Mouse (Mus musculus): ENCODE results near the gene Ovol1. TPM values are rescaled to one million over a fixed set of nuclear protein-coding genes. Genes with fewer than 3 reads are reported as not detected.

Gene Ovol1
- polyA plus RNA-seq (2014; fragmentation: Illumina TruSeq; extraction: RNeasy Lipid Tissue Mini Kit (QIAGEN cat#74804); ENCODE audit: insufficient read depth, low read depth, low replicate concordance): 0.69 TPM

GRCm38 (mm10) chr19:5560457-5561041 is at the start of gene Ovol1:
Gene Ovol1 (minus strand): TSS chr19:5560646.

GRCm38 (mm10) chr19:5609547-5610404 is 49.3 kb upstream of the Ovol1 start, which contains the start of gene Kat5:
Gene Kat5 (minus strand): TSS chr19:5610237.

GRCm38 (mm10) chr19:5601752-5602541 is 41.5 kb upstream of the Ovol1 start, which contains the start of gene Rnaseh2c:
Gene Rnaseh2c (plus strand): TSS chr19:5601873.

GRCm38 (mm10) chr19:5567534-5568469 is 7.4 kb upstream of the Ovol1 start, which contains the start of gene Ap5b1:
Gene Ap5b1 (plus strand): TSS chr19:5568025.

GRCm38 (mm10) chr19:5510031-5511026 is 50.1 kb downstream of the Ovol1 start, which contains the start of gene Snx32:
Gene Snx32 (minus strand): TSS chr19:5510538.

GRCm38 (mm10) chr19:5503687-5504086 is 56.8 kb downstream of the Ovol1 start, which contains the start of gene 1700020D05Rik:
Gene 1700020D05Rik (minus strand): TSS chr19:5503787.

Other genes with a start within 250 kb of the Ovol1 start
- gene Catsper1, start 224.9 kb downstream of the Ovol1 start, polyA plus RNA-seq (2014; fragmentation: Illumina TruSeq; extraction: RNeasy Lipid Tissue Mini Kit (QIAGEN cat#74804); ENCODE audit: insufficient read depth, low read depth, low replicate concordance): not detected
- 2.3 TPM for gene Cst6, start 211.1 kb downstream of the Ovol1 start, polyA plus RNA-seq (2014; fragmentation: Illumina TruSeq; extraction: RNeasy Lipid Tissue Mini Kit (QIAGEN cat#74804); ENCODE audit: insufficient read depth, low read depth, low replicate concordance)
- gene Eif1ad, start 193.9 kb downstream of the Ovol1 start, polyA plus RNA-seq (2014; fragmentation: Illumina TruSeq; extraction: RNeasy Lipid Tissue Mini Kit (QIAGEN cat#74804); ENCODE audit: insufficient read depth, low read depth, low replicate concordance): 13.4 TPM
- gene Banf1, start 193.5 kb downstream of the Ovol1 start, polyA plus RNA-seq (2014; fragmentation: Illumina TruSeq; extraction: RNeasy Lipid Tissue Mini Kit (QIAGEN cat#74804); ENCODE audit: insufficient read depth, low read depth, low replicate concordance): 139 TPM
- gene Sart1, start 171.9 kb downstream of the Ovol1 start, polyA plus RNA-seq (2014; fragmentation: Illumina TruSeq; extraction: RNeasy Lipid Tissue Mini Kit (QIAGEN cat#74804); ENCODE audit: insufficient read depth, low read depth, low replicate concordance): 63.0 TPM
- gene Tsga10ip, start 158.1 kb downstream of the Ovol1 start, polyA plus RNA-seq (2014; fragmentation: Illumina TruSeq; extraction: RNeasy Lipid Tissue Mini Kit (QIAGEN cat#74804); ENCODE audit: insufficient read depth, low read depth, low replicate concordance): not detected
- 391 TPM for gene Drap1, start 135.7 kb downstream of the Ovol1 start, polyA plus RNA-seq (2014; fragmentation: Illumina TruSeq; extraction: RNeasy Lipid Tissue Mini Kit (QIAGEN cat#74804); ENCODE audit: insufficient read depth, low read depth, low replicate concordance)
- gene AI837181, start 135.5 kb downstream of the Ovol1 start, polyA plus RNA-seq (2014; fragmentation: Illumina TruSeq; extraction: RNeasy Lipid Tissue Mini Kit (QIAGEN cat#74804); ENCODE audit: insufficient read depth, low read depth, low replicate concordance): 34.1 TPM
- gene Fosl1, start 113.1 kb downstream of the Ovol1 start, polyA plus RNA-seq (2014; fragmentation: Illumina TruSeq; extraction: RNeasy Lipid Tissue Mini Kit (QIAGEN cat#74804); ENCODE audit: insufficient read depth, low read depth, low replicate concordance): 0.17 TPM
- 15.3 TPM for gene Ccdc85b, start 102.8 kb downstream of the Ovol1 start, polyA plus RNA-seq (2014; fragmentation: Illumina TruSeq; extraction: RNeasy Lipid Tissue Mini Kit (QIAGEN cat#74804); ENCODE audit: insufficient read depth, low read depth, low replicate concordance)
- gene Fibp, start 100.0 kb downstream of the Ovol1 start, polyA plus RNA-seq (2014; fragmentation: Illumina TruSeq; extraction: RNeasy Lipid Tissue Mini Kit (QIAGEN cat#74804); ENCODE audit: insufficient read depth, low read depth, low replicate concordance): 62.7 TPM
- gene Ctsw, start 92.1 kb downstream of the Ovol1 start, polyA plus RNA-seq (2014; fragmentation: Illumina TruSeq; extraction: RNeasy Lipid Tissue Mini Kit (QIAGEN cat#74804); ENCODE audit: insufficient read depth, low read depth, low replicate concordance): 9.0 TPM
- gene Efemp2, start 86.7 kb downstream of the Ovol1 start, polyA plus RNA-seq (2014; fragmentation: Illumina TruSeq; extraction: RNeasy Lipid Tissue Mini Kit (QIAGEN cat#74804); ENCODE audit: insufficient read depth, low read depth, low replicate concordance): 41.2 TPM
- gene Mus81, start 72.2 kb downstream of the Ovol1 start, polyA plus RNA-seq (2014; fragmentation: Illumina TruSeq; extraction: RNeasy Lipid Tissue Mini Kit (QIAGEN cat#74804); ENCODE audit: insufficient read depth, low read depth, low replicate concordance): 24.5 TPM
- 601 TPM for gene Cfl1, start 70.2 kb downstream of the Ovol1 start, polyA plus RNA-seq (2014; fragmentation: Illumina TruSeq; extraction: RNeasy Lipid Tissue Mini Kit (QIAGEN cat#74804); ENCODE audit: insufficient read depth, low read depth, low replicate concordance)
- not detected for gene 1700020D05Rik, start 56.9 kb downstream of the Ovol1 start, polyA plus RNA-seq (2014; fragmentation: Illumina TruSeq; extraction: RNeasy Lipid Tissue Mini Kit (QIAGEN cat#74804); ENCODE audit: insufficient read depth, low read depth, low replicate concordance)
- gene Snx32, start 50.1 kb downstream of the Ovol1 start, polyA plus RNA-seq (2014; fragmentation: Illumina TruSeq; extraction: RNeasy Lipid Tissue Mini Kit (QIAGEN cat#74804); ENCODE audit: insufficient read depth, low read depth, low replicate concordance): 5.9 TPM
- 3.3 TPM for gene Ap5b1, start 7.4 kb upstream of the Ovol1 start, polyA plus RNA-seq (2014; fragmentation: Illumina TruSeq; extraction: RNeasy Lipid Tissue Mini Kit (QIAGEN cat#74804); ENCODE audit: insufficient read depth, low read depth, low replicate concordance)
- gene Rnaseh2c, start 41.2 kb upstream of the Ovol1 start, polyA plus RNA-seq (2014; fragmentation: Illumina TruSeq; extraction: RNeasy Lipid Tissue Mini Kit (QIAGEN cat#74804); ENCODE audit: insufficient read depth, low read depth, low replicate concordance): 45.6 TPM
- gene Kat5, start 49.6 kb upstream of the Ovol1 start, polyA plus RNA-seq (2014; fragmentation: Illumina TruSeq; extraction: RNeasy Lipid Tissue Mini Kit (QIAGEN cat#74804); ENCODE audit: insufficient read depth, low read depth, low replicate concordance): 39.0 TPM
- 49.7 TPM for gene Rela, start 76.8 kb upstream of the Ovol1 start, polyA plus RNA-seq (2014; fragmentation: Illumina TruSeq; extraction: RNeasy Lipid Tissue Mini Kit (QIAGEN cat#74804); ENCODE audit: insufficient read depth, low read depth, low replicate concordance)
- 35.8 TPM for gene Sipa1, start 103.1 kb upstream of the Ovol1 start, polyA plus RNA-seq (2014; fragmentation: Illumina TruSeq; extraction: RNeasy Lipid Tissue Mini Kit (QIAGEN cat#74804); ENCODE audit: insufficient read depth, low read depth, low replicate concordance)
- gene Map3k11, start 128.1 kb upstream of the Ovol1 start, polyA plus RNA-seq (2014; fragmentation: Illumina TruSeq; extraction: RNeasy Lipid Tissue Mini Kit (QIAGEN cat#74804); ENCODE audit: insufficient read depth, low read depth, low replicate concordance): 39.2 TPM
- 19.6 TPM for gene Pcnx3, start 128.3 kb upstream of the Ovol1 start, polyA plus RNA-seq (2014; fragmentation: Illumina TruSeq; extraction: RNeasy Lipid Tissue Mini Kit (QIAGEN cat#74804); ENCODE audit: insufficient read depth, low read depth, low replicate concordance)
- 0.92 TPM for gene Kcnk7, start 143.7 kb upstream of the Ovol1 start, polyA plus RNA-seq (2014; fragmentation: Illumina TruSeq; extraction: RNeasy Lipid Tissue Mini Kit (QIAGEN cat#74804); ENCODE audit: insufficient read depth, low read depth, low replicate concordance)
- gene Ehbp1l1, start 165.7 kb upstream of the Ovol1 start, polyA plus RNA-seq (2014; fragmentation: Illumina TruSeq; extraction: RNeasy Lipid Tissue Mini Kit (QIAGEN cat#74804); ENCODE audit: insufficient read depth, low read depth, low replicate concordance): 25.1 TPM
- 59.0 TPM for gene Fam89b, start 169.0 kb upstream of the Ovol1 start, polyA plus RNA-seq (2014; fragmentation: Illumina TruSeq; extraction: RNeasy Lipid Tissue Mini Kit (QIAGEN cat#74804); ENCODE audit: insufficient read depth, low read depth, low replicate concordance)
- gene Ltbp3, start 180.3 kb upstream of the Ovol1 start, polyA plus RNA-seq (2014; fragmentation: Illumina TruSeq; extraction: RNeasy Lipid Tissue Mini Kit (QIAGEN cat#74804); ENCODE audit: insufficient read depth, low read depth, low replicate concordance): 48.4 TPM
- 45.0 TPM for gene Scyl1, start 210.8 kb upstream of the Ovol1 start, polyA plus RNA-seq (2014; fragmentation: Illumina TruSeq; extraction: RNeasy Lipid Tissue Mini Kit (QIAGEN cat#74804); ENCODE audit: insufficient read depth, low read depth, low replicate concordance)

All from lung, adult 10 weeks (tissue).